Mouse (Mus musculus) fat pad, adult 2 months (tissue): ENCODE results near the gene Dclk2.

Experiments used
- DNase-seq: peaks from one replicate; pipeline ENCODE4 v3.0.0-alpha.2; 2011; ENCODE audit warnings: low read depth, low spot score; ENCODE audit errors: extremely low read depth

Dclk2 gene

GRCm38 (mm10) chr3:86920343-86921083 is at the start of gene Dclk2:
TSS of gene Dclk2 (minus strand) at chr3:86920852.
- DNase-seq, result no peak

- DNase-seq, result no peak
Observed at GRCm38 (mm10) chr3:86962665-86963435, 42.2 kb upstream of the Dclk2 start.

- DNase-seq, result no peak
Observed at GRCm38 (mm10) chr3:86961395-86961669, 40.7 kb upstream of the Dclk2 start.

- DNase-seq, result no peak
Observed at GRCm38 (mm10) chr3:86960656-86961394, 40.2 kb upstream of the Dclk2 start.

GRCm38 (mm10) chr3:86959088-86959487 is 38.4 kb upstream of the Dclk2 start:
- no peak for DNase-seq

- no peak for DNase-seq
Observed at GRCm38 (mm10) chr3:86955376-86955775, 34.7 kb upstream of the Dclk2 start.

- DNase-seq, result no peak
Observed at GRCm38 (mm10) chr3:86954521-86954920, 33.9 kb upstream of the Dclk2 start.

GRCm38 (mm10) chr3:86953819-86954218 is 33.2 kb upstream of the Dclk2 start:
- DNase-seq, result no peak

GRCm38 (mm10) chr3:86950652-86951051 is 30.0 kb upstream of the Dclk2 start:
- DNase-seq, result no peak

GRCm38 (mm10) chr3:86936254-86936836 is 15.7 kb upstream of the Dclk2 start:
- no peak for DNase-seq

- no peak for DNase-seq
Observed at GRCm38 (mm10) chr3:86933446-86933845, 12.8 kb upstream of the Dclk2 start.

GRCm38 (mm10) chr3:86923686-86924085 is 3.0 kb upstream of the Dclk2 start:
- no peak for DNase-seq

GRCm38 (mm10) chr3:86921181-86921975 is 726 bp upstream of the Dclk2 start:
- no peak for DNase-seq

- no peak for DNase-seq
Observed at GRCm38 (mm10) chr3:86919641-86920342, 860 bp downstream of the Dclk2 start.

- DNase-seq, result no peak
Observed at GRCm38 (mm10) chr3:86917048-86917447, 3.6 kb downstream of the Dclk2 start.

GRCm38 (mm10) chr3:86916626-86917025 is 4.0 kb downstream of the Dclk2 start:
- no peak for DNase-seq

GRCm38 (mm10) chr3:86915291-86915690 is 5.4 kb downstream of the Dclk2 start:
- DNase-seq, result no peak

GRCm38 (mm10) chr3:86914316-86914715 is 6.3 kb downstream of the Dclk2 start:
- DNase-seq, result no peak

GRCm38 (mm10) chr3:86898366-86898765 is 22.3 kb downstream of the Dclk2 start:
- DNase-seq, result no peak

GRCm38 (mm10) chr3:86897551-86897950 is 23.1 kb downstream of the Dclk2 start:
- DNase-seq, result no peak
